Mouse (Mus musculus): ENCODE measurements around the gene Ccn1.

Gene Ccn1

GRCm38 (mm10) chr3:145649852-145650202 lies at the start of gene Ccn1:
Ccn1 (minus strand) TSS chr3:145649981.
- no peak for DNase-seq (ENCODE audit: low read depth)

- DNase-seq (ENCODE audit: low read depth), result no peak
Measured at GRCm38 (mm10) chr3:145693361-145693760, 43.6 kb upstream of the Ccn1 start.

GRCm38 (mm10) chr3:145692037-145692436 lies 42.3 kb upstream of the Ccn1 start:
- DNase-seq (ENCODE audit: low read depth), result no peak

GRCm38 (mm10) chr3:145691415-145691814 lies 41.6 kb upstream of the Ccn1 start:
- no peak for DNase-seq (ENCODE audit: low read depth)

- no peak for DNase-seq (ENCODE audit: low read depth)
Measured at GRCm38 (mm10) chr3:145689271-145689670, 39.5 kb upstream of the Ccn1 start.

DNA sequence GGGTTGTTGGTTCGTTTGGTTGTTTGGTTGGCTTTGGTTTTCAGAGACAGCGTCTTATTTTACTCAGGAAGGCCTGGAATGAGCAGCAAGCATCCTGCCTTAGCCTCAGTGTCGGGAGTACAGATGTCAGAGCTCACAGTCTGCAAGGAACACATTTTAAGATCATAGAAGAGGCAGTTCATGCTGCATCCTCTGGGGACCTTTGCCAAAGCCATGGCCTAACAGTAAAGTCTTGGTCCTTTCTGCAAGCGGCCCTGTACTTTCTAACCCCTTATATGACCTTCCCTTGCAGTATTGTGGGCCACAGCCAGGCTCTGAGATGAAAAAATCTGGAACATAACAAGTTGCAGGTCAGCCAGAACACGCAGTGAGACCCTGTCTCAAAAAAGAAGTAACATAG lies 38.1 kb upstream of the Ccn1 start:
- no peak for DNase-seq (ENCODE audit: low read depth)

GRCm38 (mm10) chr3:145684604-145685441 lies 35.0 kb upstream of the Ccn1 start:
- no peak for DNase-seq (ENCODE audit: low read depth)

- no peak for DNase-seq (ENCODE audit: low read depth)
Measured at GRCm38 (mm10) chr3:145684201-145684600, 34.4 kb upstream of the Ccn1 start.

DNA sequence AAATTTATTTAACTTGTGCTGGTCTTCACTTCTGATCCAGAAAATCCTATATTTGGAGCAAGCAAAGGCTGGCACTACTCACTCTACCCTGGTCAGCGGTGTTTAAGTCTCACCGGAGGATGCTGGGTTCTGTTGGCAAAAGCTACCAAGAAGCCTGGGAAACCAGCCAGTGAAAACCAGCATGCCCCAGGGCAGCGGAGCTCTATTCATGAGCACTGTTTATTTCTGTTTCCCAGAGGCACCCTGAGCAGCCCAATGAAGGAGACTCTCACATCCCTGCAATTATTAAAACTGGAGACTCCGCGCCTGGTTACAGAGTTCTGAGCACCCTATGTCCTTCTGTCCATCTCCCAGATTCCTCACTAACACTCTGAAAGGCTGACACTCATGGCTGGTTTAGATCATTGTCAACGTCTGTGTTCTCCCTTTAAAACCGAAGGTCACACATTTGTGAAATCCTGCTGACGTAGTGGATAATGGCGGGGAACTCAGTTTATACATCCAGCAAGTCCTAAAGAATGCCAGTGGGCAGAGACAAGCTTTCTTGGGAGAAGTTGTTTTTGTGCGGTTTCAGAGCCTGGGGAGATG lies 31.7 kb upstream of the Ccn1 start:
- no peak for DNase-seq (ENCODE audit: low read depth)

- DNase-seq (ENCODE audit: low read depth), result no peak
Measured at GRCm38 (mm10) chr3:145680686-145681085, 30.9 kb upstream of the Ccn1 start.

DNA sequence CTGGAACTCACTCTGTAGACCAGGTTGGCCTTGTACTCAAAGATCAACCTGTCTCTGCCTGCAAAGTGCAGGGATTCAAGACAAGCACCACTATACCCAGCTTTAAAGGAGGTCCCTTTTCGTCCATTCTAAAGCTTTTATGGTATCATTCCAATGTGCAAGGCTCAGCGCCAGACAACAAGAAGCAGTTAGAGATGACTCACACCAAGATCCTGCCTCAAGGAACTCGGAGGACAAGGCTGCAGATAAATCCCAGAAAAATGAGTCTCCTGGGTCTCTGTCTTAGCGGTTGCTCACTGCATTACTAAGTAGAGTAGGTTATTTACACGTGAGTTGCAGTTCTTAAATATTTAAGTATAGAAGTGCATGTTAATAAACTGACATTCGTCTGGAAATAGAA lies 26.4 kb upstream of the Ccn1 start:
- DNase-seq (ENCODE audit: low read depth), result no peak

DNA sequence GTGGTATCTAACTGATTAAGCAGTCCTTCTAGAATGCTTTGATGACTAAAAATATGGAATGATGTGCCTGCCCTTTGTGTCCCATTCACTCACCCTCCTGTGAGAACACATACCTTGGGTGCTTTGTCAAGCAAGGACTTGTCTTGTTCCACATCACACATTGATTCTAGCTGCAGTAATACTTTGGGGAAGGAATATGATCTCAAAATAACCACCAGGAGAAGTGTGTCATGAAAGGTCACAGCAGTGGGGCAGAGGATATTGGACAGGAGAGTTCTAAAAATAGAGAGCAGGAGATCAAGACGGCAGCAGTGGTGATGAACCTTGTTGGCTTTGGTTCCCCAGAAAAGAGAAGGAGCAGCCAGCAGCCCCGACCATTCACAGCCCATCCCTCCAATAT lies 25.0 kb upstream of the Ccn1 start:
- DNase-seq (ENCODE audit: low read depth), result no peak

DNA sequence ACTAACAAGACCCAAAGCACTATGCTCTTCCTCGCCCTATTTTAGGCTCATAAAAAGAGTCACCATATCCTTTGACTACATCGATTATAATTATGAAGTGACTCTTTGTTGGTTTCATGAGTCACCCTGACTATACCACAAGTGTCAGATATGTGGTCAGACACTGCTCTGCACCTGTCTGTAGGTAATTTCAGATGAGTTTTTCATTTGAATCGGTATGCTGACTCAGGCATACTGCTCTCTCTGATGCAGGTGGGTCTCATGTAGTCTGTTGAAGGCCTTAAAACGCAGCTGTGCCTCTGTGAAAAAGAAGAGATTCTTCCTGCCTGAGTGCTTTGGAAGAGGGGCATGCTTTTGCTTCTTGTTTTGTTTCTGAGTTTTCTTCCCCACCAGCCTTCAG lies 16.6 kb upstream of the Ccn1 start:
- no peak for DNase-seq (ENCODE audit: low read depth)

- no peak for DNase-seq (ENCODE audit: low read depth)
Measured at GRCm38 (mm10) chr3:145656993-145657713, 7.4 kb upstream of the Ccn1 start.

GRCm38 (mm10) chr3:145654944-145655343 lies 5.2 kb upstream of the Ccn1 start:
- no peak for DNase-seq (ENCODE audit: low read depth)

DNA sequence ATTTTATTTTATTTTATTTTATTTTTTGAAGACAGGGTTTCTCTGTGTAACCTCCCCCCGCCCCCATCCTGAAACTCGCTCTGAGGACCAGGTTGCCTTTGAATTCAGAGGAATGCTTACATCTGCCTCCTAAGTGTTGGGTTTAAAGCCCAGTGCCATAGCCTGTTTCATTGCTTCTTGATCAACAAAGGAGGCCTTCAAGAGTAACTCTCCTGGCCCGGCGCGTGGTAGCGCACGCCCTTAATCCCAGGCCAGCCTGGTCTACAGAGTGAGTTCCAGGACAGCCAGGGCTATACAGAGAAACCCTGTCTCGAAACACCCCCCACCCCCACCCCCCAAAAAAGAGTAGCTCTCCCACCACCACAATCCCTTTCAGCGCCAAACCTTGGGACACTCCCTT lies 4.2 kb upstream of the Ccn1 start:
- no peak for DNase-seq (ENCODE audit: low read depth)

DNA sequence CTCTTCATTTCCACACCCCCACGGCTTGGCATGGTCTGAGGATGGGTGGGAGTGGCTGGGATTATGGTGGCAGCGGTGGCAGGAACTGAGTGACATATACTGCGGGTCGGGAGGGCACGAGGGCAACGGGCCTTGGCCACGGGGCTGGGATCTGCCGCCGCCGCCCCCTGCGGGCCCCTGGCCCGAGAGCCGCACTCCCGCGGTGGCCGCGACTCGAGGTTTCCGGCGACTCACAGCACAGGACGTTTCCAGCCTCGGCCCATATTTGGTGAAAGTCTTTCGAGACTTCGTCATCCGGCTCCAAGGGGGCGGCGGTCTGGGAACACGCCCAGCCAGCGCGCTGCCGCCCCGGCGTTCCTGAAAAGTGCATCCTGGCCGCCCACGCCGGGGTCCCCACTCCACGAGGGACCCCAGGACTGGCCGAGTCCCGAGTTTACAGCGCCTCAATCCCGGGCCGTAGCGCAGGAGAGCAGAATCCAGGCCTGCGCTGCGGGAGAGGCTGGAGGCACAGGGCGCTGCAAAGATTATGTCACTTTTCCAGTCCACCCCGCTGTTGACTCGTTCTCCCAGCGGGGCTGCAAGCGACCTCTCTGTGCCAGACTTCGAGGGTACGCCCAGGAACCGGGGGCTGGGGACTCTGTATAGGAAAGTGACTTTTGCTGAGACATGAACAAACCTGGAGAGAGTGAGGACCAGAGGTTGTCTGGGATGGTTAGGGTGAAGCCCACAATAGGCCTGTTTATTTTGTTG lies 3.6 kb upstream of the Ccn1 start:
- no peak for DNase-seq (ENCODE audit: low read depth)

GRCm38 (mm10) chr3:145652322-145653131 lies 2.7 kb upstream of the Ccn1 start:
- DNase-seq (ENCODE audit: low read depth), result no peak

DNA sequence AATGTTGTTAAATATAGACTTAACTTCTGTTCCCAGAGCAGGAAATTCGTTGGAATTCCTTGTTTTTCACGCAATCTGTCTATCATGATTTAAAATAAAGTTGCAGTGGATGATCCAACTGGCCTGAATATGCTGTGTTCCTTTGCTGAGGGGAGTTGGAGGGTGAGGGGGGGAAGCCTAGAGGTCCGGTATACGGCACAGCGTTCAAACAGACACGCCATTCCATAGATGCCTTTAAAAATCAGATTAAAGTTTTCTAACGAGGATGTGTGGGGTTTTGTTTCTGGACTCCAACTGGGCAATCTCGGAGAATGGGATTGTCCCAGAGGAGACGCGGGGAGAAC lies 2.2 kb upstream of the Ccn1 start:
- no peak for DNase-seq (ENCODE audit: low read depth)

- DNase-seq (ENCODE audit: low read depth), result no peak
Measured at GRCm38 (mm10) chr3:145651029-145651977, 1.5 kb upstream of the Ccn1 start.

Data from naive thymus-derived CD4-positive, alpha-beta T cell, adult 2 months (primary cell).